Mouse (Mus musculus): Measurements from ENCODE around the gene Ndufaf8. TPM values are rescaled to one million over a fixed set of nuclear protein-coding genes. Genes with fewer than 3 reads are reported as not detected.

The Ndufaf8 gene
- total RNA-seq (2021): 57.7 and 60.1 TPM in 2 replicates
- long read RNA-seq, transcript Ndufaf8-201 (3 exons, 781 nt): major isoform, 38 of 50 reads
- long read RNA-seq, partial matches to known transcripts: 0 of 50 reads
- long read RNA-seq, other reads (novel, unspliced or antisense): 8 of 50 reads

DNA sequence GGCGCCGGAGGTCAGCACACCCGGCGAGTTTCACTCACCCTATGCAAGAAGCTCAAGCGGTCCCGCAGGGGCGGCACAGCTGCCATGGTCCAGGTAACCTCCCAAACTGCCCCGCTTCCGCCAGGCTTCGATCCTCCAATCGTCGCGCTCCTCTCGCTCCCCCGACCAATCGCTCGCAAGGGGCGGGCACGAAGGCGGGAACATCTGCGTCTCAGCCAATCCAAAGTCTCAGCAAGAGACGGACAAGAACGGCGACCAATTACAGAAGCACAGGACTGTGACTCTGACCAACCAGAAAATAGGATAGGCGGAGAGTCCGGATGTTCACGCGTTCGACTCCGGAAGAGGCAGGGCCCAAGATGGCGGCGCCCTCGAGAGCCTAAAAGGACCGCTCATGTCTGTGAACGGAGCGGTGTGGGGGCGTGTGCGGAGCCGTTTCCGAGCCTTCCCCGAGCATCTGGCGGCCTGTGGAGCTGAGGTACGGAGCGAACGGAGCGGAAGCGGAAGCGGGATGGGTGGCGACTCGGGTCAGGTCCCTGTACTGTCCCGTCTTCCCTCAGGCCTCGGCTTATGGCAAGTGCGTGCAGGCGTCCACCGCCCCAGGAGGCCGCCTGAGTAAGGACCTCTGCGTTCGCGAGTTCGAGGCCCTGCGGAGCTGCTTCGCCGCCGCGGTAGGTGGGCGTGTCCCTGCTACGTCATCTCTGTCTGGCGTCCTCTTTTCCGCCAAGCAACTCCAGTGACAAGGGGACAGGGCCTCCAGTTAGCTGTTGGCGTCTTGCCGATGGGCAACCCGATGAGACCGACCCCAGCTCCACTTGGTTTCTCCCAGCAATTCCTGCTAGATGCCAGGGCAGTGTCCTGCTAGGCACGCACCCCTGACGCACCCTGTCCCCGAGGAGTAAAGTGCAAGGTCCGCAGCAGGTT lies at the start of gene Ndufaf8, which contains the start of gene Tepsin:
Ndufaf8 (plus strand) TSS at position 341 of the 924 bp plus-strand sequence.
Tepsin (minus strand) TSS at position 144 of the 924 bp plus-strand sequence.
- peak; percentile 94 for DNase-seq

DNA sequence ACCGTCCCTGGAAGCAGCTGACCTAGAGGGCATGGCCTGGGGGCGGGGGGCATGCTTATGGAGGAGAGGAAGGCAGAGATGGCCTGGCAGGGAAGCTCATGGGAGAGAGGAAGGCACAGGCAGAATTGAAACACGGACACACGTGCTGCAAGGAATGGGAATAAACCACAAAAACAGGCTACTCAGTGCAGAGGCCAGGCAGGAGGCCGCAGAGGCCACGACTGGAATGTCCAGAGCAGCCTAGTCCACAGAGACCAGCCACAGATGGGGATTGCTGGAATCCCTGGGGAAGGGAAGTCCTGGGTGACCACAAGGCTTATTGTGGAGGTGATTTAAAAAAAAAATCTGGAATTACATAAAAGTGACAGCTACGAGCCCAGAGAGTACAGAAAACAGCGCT lies 49.7 kb upstream of the Ndufaf8 start:
- no peak for DNase-seq

GRCm38 (mm10) chr11:120051124-120051811 lies 47.5 kb upstream of the Ndufaf8 start:
- DNase-seq: peak; percentile 53

- no peak for DNase-seq
These were observed 46.5 kb upstream of the Ndufaf8 start for GRCm38 (mm10) chr11:120052274-120052673.

GRCm38 (mm10) chr11:120053846-120054245 lies 44.9 kb upstream of the Ndufaf8 start:
- DNase-seq: no peak

GRCm38 (mm10) chr11:120055953-120056732 lies 42.6 kb upstream of the Ndufaf8 start:
- no peak for DNase-seq

- DNase-seq: no peak
These were observed 38.1 kb upstream of the Ndufaf8 start for GRCm38 (mm10) chr11:120060634-120061033.

- DNase-seq: no peak
These were observed 35.4 kb upstream of the Ndufaf8 start for GRCm38 (mm10) chr11:120063326-120063725.

DNA sequence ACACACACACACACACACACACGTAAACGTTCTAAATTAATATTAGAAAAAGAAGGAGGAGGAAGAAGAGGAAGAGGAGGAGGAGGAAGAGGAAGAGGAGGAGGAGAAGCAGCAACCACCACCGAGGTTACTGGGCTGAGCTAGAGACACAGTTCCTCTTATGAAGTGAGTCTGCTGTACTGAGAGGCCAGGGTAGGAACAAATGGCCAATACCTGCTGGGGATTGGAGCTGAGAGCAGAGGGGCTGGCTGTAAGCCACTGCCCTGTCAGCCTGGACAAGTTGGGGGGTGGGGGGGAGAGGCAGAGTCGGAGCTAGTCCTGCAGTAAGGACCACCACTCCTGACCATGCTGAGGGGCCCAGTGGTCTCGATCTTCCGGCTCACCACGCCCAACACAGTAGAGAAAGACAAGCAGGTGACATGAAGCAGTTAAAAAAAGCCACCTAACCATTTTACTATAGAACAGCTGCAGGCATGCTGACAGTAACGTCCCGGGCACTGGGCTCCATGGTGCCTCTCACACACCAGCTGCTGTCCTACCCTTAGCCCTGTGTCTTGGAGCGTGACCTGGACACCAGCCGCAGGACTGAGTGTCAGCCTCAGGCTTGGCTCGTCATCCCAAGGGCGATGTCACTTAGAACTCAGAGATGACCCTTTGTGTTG lies 34.6 kb upstream of the Ndufaf8 start:
- no peak for DNase-seq

DNA sequence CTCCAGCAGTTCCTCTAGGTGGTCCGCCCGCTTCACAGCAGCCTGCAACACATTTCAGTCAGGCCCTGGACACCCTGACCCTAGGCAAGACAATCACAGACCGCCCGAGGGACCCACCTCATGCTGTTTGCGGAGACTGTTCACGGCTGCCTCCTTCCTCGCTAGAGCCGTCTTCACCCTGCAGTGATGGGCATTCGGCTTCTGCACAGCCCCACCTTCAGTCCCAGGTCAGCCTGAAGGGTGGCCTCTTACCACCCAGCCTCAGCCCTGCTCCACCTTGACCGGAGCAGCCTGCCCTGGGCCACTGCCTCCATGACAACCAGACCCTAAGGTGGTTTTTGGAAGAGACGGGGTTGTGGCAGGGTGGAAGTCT lies 34.1 kb upstream of the Ndufaf8 start:
- no peak for DNase-seq

GRCm38 (mm10) chr11:120065291-120065690 lies 33.4 kb upstream of the Ndufaf8 start:
- DNase-seq: peak; percentile 72

DNA sequence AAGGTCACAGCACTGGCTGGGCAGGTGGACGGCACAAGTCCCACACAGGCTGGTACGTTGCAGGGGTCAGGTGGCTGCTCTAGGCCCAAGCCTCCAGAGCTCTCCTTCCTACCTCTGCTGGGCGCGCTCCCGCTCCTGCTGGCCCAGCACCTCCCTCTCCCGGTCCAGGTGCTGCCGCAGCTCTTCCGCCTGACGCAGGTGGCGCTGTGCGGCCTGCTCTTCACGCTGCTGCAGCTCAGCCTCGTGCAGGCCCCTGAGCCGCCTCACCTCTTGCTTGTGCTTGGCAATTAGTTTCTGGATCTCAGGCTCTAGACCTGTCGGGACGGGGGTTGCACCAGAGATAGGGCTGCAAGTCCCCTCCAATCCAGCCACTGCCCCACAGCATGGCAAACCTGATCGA lies 30.9 kb upstream of the Ndufaf8 start:
- no peak for DNase-seq

DNA sequence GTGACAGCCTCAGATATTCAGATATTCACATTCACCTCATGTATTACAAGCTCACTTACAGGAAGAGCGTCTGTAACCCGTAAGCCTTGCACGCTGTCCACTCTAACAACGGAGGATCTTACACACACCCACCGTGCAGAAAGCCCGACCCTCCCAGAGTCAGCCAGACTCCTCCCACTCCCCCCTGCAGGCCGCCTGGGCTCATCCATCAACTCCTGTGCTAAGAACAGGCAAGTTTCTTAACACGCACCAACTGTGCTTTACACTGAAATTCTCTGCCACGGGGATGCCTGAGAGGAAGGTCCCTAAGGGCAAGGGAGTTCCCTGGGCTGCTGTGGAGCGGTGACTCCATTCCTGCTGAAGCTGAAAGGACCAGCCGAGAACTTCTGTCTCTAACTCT lies 29.5 kb upstream of the Ndufaf8 start:
- no peak for DNase-seq

GRCm38 (mm10) chr11:120070286-120070930 lies 28.3 kb upstream of the Ndufaf8 start:
- peak; percentile 77 for DNase-seq

GRCm38 (mm10) chr11:120071065-120071464 lies 27.7 kb upstream of the Ndufaf8 start:
- peak; percentile 32 for DNase-seq

DNA sequence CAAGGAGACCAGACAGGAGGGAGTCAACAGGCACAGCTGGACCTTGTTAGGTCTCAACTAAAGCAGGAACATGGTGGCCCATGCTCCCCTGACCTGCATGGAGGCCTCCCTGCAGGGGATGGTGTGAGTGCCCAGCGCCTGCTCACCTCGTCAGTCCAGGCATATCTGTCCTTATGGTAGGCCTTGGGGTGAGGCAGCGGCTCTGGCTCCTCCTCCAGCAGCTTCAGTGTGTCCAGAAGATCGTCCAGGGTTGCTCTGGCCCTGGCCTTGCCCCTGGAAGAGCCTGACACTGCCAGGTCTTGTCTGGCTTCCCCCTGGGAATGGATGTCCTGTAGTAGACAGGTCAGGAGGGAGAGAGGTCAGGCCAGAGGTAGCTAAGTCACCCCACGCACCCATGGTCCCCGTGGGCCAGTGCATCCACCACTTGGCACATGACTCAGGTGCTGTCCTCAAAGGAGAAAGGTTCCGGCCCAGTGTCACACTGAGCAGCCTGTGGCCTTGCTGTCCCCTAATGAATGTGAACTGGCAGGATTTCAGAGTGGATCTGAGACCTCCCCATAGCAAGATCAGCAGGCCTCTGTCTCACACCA lies 26.9 kb upstream of the Ndufaf8 start:
- DNase-seq: peak; percentile 55

GRCm38 (mm10) chr11:120072986-120073647 lies 25.6 kb upstream of the Ndufaf8 start:
- DNase-seq: no peak

- peak; percentile 69 for DNase-seq
These were observed 22.5 kb upstream of the Ndufaf8 start for GRCm38 (mm10) chr11:120076191-120076590.

DNA sequence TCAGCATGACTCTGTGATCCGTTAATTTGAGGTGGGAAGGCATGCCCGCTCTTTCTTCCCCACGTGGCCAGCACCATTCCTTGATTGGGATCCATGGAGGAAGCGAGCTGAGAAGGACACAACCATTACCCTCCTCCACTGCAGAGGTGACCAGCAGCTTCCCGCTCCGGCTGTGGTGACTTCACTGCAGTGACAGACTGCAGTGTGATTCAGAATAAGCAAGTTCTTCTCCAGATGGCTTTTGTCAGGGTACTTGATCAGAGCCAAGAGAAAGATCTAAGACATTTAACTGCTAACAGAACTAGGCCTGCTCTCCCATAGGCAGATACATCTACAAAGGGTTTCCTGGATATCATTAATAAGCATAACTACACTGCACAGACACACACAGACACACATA lies 18.4 kb upstream of the Ndufaf8 start:
- no peak for DNase-seq
